Mouse (Mus musculus): ENCODE measurements around the gene Cd8b1.

DNA sequence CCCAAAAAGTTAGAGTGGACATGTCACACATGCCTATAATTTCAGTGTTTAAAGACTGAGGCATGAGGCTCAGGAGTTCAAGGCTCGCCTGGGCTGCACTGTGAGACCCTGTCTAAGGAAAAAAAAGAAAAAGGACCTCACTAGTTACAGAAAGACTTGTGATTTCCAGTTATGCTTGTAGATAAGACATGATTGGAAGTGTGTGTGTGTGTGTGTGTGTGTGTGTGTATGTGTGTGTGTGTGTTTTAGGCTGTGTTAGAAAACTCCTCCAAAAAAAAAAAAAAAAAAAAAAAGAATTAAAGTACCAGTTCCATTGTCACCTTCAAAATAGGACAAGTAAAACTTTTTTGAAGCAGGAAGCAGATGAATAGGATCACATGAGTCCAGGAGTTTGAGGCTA, 48.0 kb upstream of the Cd8b1 start:
- TF ChIP-seq CTCF (IDR thresholded peaks at IDR 0.05; ENCODE audit: low read depth) = no peak
- TF ChIP-seq EP300 (IDR thresholded peaks at IDR 0.05; ENCODE audit: low read depth) = no peak

All from liver, postnatal 0 days (tissue).